Mouse (Mus musculus) stomach, postnatal 0 days (tissue): ENCODE results near the gene Ddx50.

Experiments used
- CTCF ChIP-seq: IDR thresholded peaks from 2 replicates; pipeline ENCODE4 v1.5.1; 2016; ENCODE audit warnings: antibody characterized with exemption, low read depth, mild to moderate bottlenecking, moderate library complexity
- EP300 ChIP-seq: optimal IDR thresholded peaks from 2 replicates; pipeline ENCODE3; 2016; ENCODE audit warnings: antibody characterized with exemption

- TF ChIP-seq CTCF (no peak), EP300 (no peak)
Observed at GRCm38 (mm10) chr10:62601053-62601791, 49.8 kb downstream of the Ddx50 start.
